Mouse (Mus musculus) C2C12 (cell line): ENCODE measurements around the gene Olfr312.

Source experiments
- CEBPB ChIP-seq: IDR thresholded peaks from one replicate; pipeline ENCODE4 v1.6.1; 2011; ENCODE audit warnings: low read depth, mild to moderate bottlenecking, control low read depth, moderate library complexity
- CTCF ChIP-seq: IDR thresholded peaks from one replicate; pipeline ENCODE4 v1.5.1; 2011; ENCODE audit not compliant: control insufficient read depth, insufficient read depth, insufficient read length
- FOSL1 ChIP-seq: IDR thresholded peaks from one replicate; pipeline ENCODE4 v1.8.0; 2011; ENCODE audit warnings: mild to moderate bottlenecking, low read length; ENCODE audit not compliant: poor library complexity, insufficient read depth, severe bottlenecking
- MAX ChIP-seq: IDR thresholded peaks from one replicate; pipeline ENCODE4 v1.6.1; 2011; ENCODE audit warnings: mild to moderate bottlenecking, control low read depth
- MYOD1 ChIP-seq: IDR thresholded peaks from one replicate; pipeline ENCODE4 v1.6.1; 2011; ENCODE audit warnings: low read depth; ENCODE audit not compliant: control insufficient read depth, insufficient read length
- MYOG ChIP-seq: IDR thresholded peaks from one replicate; pipeline ENCODE4 v1.6.1; 2011; ENCODE audit not compliant: control insufficient read depth, insufficient read length; ENCODE audit errors: extremely low read depth
- USF1 ChIP-seq: IDR thresholded peaks from one replicate; pipeline ENCODE4 v1.6.1; 2011; ENCODE audit warnings: low read depth, mild to moderate bottlenecking, control low read depth, moderate library complexity

GRCm38 (mm10) chr11:58867039-58867953 is 38.3 kb downstream of the Olfr312 start, which contains the start of gene 2810021J22Rik:
- TF ChIP-seq CEBPB: no peak
- TF ChIP-seq USF1: no peak
- TF ChIP-seq CTCF: no peak
- no peak for TF ChIP-seq MYOG
- no peak for TF ChIP-seq FOSL1
- no peak for TF ChIP-seq MYOD1
- TF ChIP-seq MAX: peak; percentile 48
